Mouse (Mus musculus): ENCODE results near the gene Efcab5. TPM values are rescaled to one million over a fixed set of nuclear protein-coding genes. Genes with fewer than 3 reads are reported as not detected.
"Not testable (repeated sequence)": the region's sequence is repeated elsewhere in the genome, so short reads cannot be mapped to it uniquely, and the experiment has no call there.

Gene Efcab5
- total RNA-seq, 1 experiment from 2014 or later, result 1.2 TPM

DNA sequence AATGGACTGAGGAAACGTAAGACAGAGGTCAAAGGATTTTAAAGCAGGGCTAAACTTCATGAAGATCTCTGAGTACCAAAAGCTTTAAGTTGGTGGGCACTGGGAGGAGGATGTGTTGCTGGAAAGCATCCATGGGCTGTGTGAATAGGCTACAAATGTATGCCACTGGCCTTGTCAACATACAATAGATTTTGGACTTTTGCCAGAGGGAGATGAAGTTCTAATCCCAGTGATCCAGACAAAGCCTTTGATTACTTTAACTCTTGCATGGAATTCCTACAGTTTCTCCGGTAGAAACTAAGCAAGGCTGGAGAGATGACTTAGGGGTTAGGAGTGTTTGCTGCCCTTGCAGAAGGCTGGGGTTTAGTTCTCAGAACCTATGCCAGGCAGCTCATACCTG is 6.2 kb downstream of the Efcab5 start:
- no peak for ATAC-seq (replicated peaks in 1 of 2; ENCODE audit: insufficient read depth in 1 of 2, low FRiP score in 2 of 2, low TSS enrichment in 1 of 2, low read depth in 1 of 2, poor library complexity in 2 of 2, severe bottlenecking in 2 of 2)

DNA sequence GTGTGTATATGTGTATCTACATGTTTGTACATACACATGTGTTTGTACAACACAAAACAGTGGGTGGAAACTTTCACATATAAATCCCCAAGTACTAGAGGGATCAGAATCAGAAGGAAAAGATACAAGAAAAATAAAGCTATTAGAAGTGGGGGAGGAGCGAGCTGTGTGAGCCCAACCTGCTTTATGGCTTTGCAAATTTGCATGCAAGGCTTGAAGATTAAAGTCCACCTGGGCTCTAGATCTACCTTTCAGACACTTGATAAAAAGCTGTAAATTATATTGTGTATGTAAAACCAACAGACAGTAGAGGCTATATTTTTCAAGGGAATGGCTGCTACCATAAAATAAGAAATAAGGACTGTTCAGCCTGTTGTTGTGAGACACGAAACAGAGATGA is 6.7 kb downstream of the Efcab5 start:
- ATAC-seq (replicated peaks in 1 of 2; ENCODE audit: insufficient read depth in 1 of 2, low FRiP score in 2 of 2, low TSS enrichment in 1 of 2, low read depth in 1 of 2, poor library complexity in 2 of 2, severe bottlenecking in 2 of 2), result no peak

DNA sequence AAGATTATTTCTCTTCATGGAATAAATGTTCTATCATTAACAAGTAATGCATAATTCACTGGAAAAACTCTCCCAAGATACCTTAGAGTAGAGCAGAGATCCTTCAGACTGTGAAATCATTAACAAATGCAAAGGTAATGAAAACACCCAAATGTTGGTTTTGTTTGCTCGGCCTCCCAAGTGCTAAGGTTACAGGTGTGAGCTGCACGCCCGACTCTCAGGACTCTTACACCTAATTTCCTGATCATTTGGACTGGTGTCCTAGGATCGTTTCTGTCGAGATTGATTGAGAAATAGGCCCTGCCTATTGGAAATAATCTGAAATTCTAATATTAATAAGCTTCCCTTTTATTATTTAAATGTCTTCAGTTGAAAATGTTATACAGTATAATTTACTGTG is 7.2 kb downstream of the Efcab5 start:
- no peak for ATAC-seq (replicated peaks in 1 of 2; ENCODE audit: insufficient read depth in 1 of 2, low FRiP score in 2 of 2, low TSS enrichment in 1 of 2, low read depth in 1 of 2, poor library complexity in 2 of 2, severe bottlenecking in 2 of 2)

DNA sequence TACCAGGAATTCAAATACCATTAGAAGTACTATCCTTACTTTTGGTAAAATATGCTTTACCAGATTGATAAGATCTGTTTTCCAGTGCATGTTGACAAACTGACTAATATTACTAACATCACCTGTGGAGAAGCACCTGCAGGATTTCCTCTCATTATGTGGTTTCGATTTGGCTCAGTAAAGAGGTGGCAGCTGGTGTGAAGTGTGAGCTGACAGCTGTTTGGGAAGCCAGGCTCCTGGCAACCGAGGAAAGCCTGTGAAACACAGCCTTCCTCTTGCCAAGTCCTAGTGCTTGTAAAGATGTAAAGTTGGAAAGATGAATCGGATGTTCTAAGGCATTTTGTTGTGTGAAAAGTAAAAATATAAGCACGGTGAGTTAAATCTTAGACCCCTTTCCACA is 7.9 kb downstream of the Efcab5 start:
- no peak for ATAC-seq (replicated peaks in 1 of 2; ENCODE audit: insufficient read depth in 1 of 2, low FRiP score in 2 of 2, low TSS enrichment in 1 of 2, low read depth in 1 of 2, poor library complexity in 2 of 2, severe bottlenecking in 2 of 2)

DNA sequence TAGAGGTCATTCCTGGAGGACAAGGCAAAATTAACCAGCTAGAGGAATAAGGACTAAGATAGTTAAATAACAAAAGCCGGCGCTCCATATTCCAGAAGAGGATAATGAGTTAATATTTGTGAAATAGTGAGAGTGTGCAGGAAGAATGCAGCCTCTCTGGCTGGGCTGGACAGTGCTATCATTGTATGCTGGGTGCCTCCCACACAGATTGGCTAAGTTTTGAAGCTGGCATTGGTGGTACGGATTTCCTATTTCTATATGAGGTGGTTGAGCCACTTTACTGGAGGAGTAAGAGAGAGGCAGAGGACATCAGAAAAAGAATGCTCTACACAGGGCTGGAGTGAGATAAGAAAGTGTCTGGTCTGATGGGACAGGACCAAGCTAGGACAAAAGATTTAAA is 9.0 kb downstream of the Efcab5 start:
- no peak for ATAC-seq (replicated peaks in 1 of 2; ENCODE audit: insufficient read depth in 1 of 2, low FRiP score in 2 of 2, low TSS enrichment in 1 of 2, low read depth in 1 of 2, poor library complexity in 2 of 2, severe bottlenecking in 2 of 2)

DNA sequence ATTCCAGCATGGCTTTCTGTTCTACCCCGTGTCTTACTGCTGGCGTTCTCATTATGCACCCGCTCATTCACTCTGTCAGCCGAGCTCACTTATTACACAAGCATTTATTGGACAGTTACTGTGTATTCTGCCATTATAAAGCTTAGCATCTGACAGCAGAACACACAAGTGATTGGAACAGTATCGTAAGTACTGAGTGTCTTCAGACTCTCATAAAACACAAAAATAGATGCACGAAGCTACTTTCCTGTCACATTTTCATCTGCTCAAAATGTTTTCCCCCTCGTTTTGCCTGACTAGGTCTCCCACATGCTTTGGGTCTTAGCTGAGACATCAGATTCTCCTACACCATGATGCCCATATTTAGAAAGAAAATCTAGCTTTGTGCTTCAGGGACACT is 14.2 kb downstream of the Efcab5 start:
- ATAC-seq (replicated peaks in 1 of 2; ENCODE audit: insufficient read depth in 1 of 2, low FRiP score in 2 of 2, low TSS enrichment in 1 of 2, low read depth in 1 of 2, poor library complexity in 2 of 2, severe bottlenecking in 2 of 2), result no peak

DNA sequence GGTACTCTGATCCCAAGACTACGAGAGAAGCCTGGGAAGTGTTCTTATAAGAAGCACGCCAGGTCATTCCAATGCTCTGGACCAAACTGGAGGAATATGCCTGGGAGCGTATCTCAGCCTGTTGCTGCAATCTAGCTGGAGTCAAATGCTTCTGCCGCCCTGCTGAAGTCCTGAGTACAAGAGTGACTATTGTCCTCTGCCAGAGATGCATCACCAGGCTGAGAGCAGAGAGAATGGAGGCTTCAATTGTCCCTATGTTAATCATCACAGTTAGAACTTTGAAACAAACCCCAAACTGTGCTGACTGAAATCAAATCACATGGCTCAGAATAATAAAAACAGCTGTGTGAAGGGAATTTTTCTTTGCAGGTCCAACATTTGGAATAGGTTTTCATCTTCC is 15.0 kb downstream of the Efcab5 start:
- ATAC-seq (replicated peaks in 1 of 2; ENCODE audit: insufficient read depth in 1 of 2, low FRiP score in 2 of 2, low TSS enrichment in 1 of 2, low read depth in 1 of 2, poor library complexity in 2 of 2, severe bottlenecking in 2 of 2), result no peak

DNA sequence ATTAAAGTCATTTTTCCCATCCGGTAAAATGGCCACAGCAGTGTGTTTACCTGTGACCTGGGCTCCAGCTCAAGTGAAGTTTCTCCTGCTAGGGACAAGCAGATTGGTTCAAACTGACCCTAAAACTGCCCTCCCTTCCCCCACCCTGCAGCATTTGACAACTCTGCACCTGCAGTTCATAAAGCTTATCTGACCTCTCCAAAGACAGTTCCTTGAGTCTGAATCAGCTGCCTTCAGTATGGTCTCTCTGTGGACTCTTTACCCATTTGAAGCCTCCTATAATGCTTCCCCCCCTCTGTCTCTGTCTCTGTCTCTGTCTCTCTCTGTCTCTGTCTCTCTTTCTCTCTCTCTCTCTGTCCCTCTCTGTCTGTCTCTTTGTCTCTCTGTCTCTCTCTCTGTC is 28.0 kb downstream of the Efcab5 start:
- ATAC-seq (replicated peaks in 1 of 2; ENCODE audit: insufficient read depth in 1 of 2, low FRiP score in 2 of 2, low TSS enrichment in 1 of 2, low read depth in 1 of 2, poor library complexity in 2 of 2, severe bottlenecking in 2 of 2), result no peak

DNA sequence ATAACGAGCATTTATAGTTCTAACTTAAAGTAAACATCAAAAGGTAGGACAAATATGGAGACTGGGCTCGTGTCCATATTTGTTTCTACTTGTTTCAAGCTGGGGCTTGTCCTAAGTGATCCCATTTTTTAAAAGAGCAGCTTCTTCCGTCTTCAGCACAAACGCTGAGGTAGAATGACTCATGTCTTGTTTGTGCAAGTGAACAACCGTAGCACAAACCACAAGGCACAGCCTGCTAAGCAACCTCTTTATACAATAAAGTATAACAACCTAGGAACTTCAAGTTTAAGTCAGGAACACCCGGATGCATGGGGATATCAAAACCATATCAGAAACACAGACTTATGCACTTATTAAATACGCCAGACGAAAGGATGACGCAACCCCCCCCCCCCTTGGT is 28.4 kb downstream of the Efcab5 start:
- no peak for ATAC-seq (replicated peaks in 1 of 2; ENCODE audit: insufficient read depth in 1 of 2, low FRiP score in 2 of 2, low TSS enrichment in 1 of 2, low read depth in 1 of 2, poor library complexity in 2 of 2, severe bottlenecking in 2 of 2)

DNA sequence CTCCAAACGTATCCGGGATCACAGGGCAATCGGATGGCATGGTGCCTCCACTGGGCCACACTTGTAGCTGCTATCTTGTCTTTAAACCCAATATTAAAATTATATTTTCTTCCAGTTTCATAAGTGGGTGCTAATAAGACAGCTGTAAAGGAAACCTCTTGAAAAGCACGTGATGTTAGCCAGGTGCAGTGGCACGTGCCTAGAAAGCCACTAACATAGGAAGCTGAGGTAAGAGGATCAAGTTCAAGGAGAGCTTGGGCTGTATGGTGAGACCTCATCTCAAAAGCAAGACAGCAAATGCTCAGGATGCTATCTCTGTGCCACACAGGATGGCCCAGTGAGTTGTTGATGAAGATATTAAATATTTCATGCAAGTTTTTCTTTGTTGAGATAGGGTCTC is 34.6 kb downstream of the Efcab5 start:
- ATAC-seq (replicated peaks in 1 of 2; ENCODE audit: insufficient read depth in 1 of 2, low FRiP score in 2 of 2, low TSS enrichment in 1 of 2, low read depth in 1 of 2, poor library complexity in 2 of 2, severe bottlenecking in 2 of 2), result no peak

DNA sequence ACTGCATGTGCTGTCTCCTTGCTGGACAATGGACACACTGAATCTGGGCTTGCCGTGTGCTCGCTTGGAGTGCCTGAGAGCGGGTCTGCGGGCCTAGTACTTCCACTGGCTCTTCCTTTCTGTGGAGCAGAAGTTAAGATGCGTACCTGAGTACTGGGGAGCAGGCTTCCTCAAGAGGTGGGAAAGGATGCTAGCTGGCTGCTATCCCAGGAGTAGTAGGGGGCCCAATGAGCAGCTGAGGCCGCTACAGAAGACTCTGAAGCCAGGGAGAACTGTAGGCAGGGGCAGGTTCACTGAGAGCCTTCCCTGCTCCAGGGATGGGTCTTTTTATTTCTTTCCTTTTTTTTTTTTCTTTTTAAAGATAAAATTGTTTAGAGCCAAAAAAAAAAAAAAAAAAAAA is 38.0 kb downstream of the Efcab5 start:
- ATAC-seq (replicated peaks in 1 of 2; ENCODE audit: insufficient read depth in 1 of 2, low FRiP score in 2 of 2, low TSS enrichment in 1 of 2, low read depth in 1 of 2, poor library complexity in 2 of 2, severe bottlenecking in 2 of 2), result no peak

DNA sequence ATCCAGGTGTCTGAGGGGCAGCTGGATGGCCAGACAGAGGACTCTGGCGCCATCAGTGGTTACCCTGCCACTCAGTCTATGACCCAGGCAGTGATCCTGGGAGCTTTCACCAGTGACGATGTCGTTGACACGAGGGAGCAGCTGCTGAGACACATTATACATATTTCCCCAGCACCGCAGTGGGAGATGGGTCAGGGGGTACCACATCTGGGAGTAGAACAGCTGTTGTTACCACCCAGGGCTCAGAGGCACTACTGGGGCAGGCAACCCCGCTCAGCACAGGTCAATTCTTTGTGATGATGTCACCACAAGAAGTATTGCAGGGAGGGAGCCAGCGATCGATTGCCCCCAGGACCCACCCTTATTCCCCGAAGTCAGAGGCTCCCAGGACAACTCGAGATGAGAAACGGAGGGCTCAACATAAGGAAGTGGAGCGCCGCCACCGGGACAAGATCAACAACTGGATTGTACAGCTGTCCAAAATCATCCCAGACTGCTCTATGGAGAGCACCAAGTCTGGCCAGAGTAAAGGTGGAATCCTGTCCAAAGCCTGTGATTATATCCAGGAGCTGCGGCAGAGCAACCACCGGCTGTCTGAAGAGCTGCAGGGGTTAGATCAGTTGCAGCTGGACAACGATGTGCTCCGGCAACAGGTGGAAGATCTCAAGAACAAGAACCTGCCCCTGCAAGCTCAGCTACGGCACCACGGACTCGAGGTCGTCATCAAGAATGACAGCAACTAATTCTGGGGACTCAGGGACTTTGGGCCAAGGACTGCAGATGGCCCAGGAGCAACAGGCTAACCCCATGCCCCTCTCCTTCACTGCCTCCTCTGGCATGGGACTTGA is 38.8 kb downstream of the Efcab5 start:
- ATAC-seq (replicated peaks in 1 of 2; ENCODE audit: insufficient read depth in 1 of 2, low FRiP score in 2 of 2, low TSS enrichment in 1 of 2, low read depth in 1 of 2, poor library complexity in 2 of 2, severe bottlenecking in 2 of 2), result not testable (repeated sequence)

DNA sequence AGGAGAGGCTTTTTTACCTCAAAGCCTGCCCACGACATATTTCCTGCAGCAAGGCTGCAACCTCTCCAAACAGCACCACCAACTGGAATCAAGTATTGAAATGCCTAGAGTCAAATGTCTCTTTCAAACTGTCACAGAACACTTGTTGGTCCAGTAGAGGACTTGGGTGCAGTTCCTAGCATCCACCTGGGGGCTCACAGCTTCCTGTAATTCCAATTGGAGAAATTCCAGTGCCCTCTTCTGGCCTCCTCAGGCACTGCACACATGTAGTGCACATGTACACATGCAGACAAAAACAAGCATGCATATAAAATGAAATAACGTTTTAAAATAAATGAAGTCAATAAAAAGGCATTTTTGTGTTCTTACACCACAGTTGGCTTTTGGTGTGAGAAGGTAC is 40.0 kb downstream of the Efcab5 start:
- ATAC-seq (replicated peaks in 1 of 2; ENCODE audit: insufficient read depth in 1 of 2, low FRiP score in 2 of 2, low TSS enrichment in 1 of 2, low read depth in 1 of 2, poor library complexity in 2 of 2, severe bottlenecking in 2 of 2), result no peak

DNA sequence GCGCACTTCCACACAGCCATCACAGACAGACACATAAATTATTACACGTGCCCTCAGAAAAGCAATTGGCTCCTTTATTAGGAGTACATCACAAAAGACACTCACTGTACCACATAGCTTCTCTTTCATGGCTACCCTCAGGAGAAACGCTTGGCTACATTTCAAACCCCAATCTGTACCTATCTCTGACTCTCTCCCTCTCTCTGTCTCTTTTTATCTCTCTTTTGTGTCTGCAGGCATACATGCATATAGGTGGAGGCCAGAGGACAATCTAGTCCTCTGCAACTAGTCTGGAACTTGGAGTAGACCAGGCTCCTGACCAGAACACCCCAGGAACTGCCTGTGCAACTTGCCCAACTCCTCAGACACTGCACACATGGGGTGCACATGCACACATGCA is 41.0 kb downstream of the Efcab5 start:
- ATAC-seq (replicated peaks in 1 of 2; ENCODE audit: insufficient read depth in 1 of 2, low FRiP score in 2 of 2, low TSS enrichment in 1 of 2, low read depth in 1 of 2, poor library complexity in 2 of 2, severe bottlenecking in 2 of 2), result no peak

DNA sequence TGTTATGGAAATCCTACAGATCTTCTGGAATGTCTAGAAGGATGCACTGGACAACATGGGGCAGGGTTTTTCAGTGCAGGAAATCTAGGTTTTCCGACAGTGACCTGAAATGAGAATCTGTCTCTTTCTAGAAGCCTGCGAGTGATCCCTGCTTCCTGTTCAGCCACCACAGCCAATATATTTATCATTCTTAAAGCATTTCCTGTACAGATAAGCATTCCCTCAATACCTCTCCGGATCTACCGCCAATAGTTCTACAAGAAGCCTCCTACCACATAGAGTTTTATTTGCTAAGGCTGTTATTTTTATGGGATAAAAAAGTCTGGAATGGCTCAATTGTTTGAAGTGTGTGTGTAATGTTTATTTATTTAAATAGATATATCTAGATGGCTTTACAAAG is 43.3 kb downstream of the Efcab5 start:
- ATAC-seq (replicated peaks in 1 of 2; ENCODE audit: insufficient read depth in 1 of 2, low FRiP score in 2 of 2, low TSS enrichment in 1 of 2, low read depth in 1 of 2, poor library complexity in 2 of 2, severe bottlenecking in 2 of 2), result no peak

DNA sequence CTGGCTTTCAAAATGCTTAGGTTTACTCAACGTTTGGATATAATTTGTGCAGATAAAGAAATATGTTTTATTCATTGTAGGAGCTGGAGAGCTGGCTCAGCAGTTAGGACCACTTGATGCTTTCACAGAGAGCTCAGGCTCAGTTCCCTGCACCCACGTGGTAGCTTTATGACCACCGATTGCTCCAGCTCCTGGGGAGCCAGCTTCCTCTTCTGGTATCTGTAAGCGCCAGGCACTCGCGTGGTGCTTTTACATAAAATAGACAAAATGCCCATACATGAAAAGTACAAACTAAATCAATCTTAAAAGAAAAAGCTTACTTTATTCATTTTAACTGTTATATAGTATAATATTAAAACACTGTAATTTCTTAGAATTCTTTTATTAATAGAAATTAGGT is 46.8 kb downstream of the Efcab5 start:
- ATAC-seq (replicated peaks in 1 of 2; ENCODE audit: insufficient read depth in 1 of 2, low FRiP score in 2 of 2, low TSS enrichment in 1 of 2, low read depth in 1 of 2, poor library complexity in 2 of 2, severe bottlenecking in 2 of 2), result peak; percentile 74 to 94

DNA sequence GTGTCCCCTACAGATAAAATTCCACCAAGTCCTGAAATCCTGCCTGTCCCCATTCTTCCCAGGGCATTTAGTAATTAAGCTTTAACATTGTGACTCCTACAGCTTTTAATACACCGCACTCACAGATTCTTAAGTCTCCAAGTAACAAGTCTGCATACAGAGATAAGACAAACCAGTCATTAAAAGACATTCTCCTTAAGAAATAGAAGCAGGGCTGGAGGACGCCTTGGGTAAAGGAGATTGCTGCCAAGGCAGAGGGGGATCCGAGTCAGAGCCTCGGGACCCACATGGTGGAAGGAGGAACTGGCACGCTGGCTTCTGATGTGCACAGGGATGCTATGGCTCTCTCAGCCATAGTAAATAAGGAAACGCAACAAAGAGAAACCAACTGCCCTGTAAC is 48.8 kb downstream of the Efcab5 start:
- ATAC-seq (replicated peaks in 1 of 2; ENCODE audit: insufficient read depth in 1 of 2, low FRiP score in 2 of 2, low TSS enrichment in 1 of 2, low read depth in 1 of 2, poor library complexity in 2 of 2, severe bottlenecking in 2 of 2), result no peak

DNA sequence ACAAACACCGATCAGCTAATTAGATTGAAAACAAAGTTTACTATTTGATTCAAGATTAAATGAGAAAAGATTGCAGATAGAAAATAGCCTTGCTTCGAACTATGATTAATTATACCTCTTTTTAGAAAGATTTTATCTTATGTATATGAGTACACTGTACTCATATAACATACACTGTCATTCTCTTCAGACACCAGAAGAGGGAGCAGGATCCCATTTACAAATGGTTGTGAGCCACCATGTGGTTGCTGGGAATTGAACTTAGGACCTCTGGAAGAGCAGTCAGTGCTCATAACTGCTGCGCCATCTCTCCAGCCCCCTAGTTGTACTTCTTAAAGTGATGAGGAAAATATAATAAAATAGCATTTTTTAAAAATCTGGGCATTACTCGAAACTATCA is 55.3 kb downstream of the Efcab5 start:
- ATAC-seq (replicated peaks in 1 of 2; ENCODE audit: insufficient read depth in 1 of 2, low FRiP score in 2 of 2, low TSS enrichment in 1 of 2, low read depth in 1 of 2, poor library complexity in 2 of 2, severe bottlenecking in 2 of 2), result no peak

DNA sequence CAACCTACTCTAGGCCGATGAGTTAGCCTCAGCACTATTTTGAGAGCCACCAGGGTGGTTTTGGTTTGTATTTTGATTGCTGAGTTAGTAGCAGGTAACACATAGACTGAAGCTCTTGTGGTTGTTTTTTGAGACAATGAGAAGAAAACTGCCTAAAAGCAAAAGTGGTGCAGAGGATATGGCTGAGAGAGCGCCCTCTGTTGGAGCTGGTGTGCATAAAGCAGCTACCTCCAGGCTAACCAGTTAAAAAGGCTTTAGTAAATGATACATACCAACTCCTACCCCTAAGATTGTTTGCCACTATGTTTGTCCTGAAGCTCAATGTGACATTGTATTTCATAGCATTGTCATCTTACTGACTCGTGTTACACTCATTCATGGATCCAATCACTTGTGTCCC is 56.2 kb downstream of the Efcab5 start:
- no peak; a peak in 1 of 4 replicates for ATAC-seq (replicated peaks in 1 of 2; ENCODE audit: insufficient read depth in 1 of 2, low FRiP score in 2 of 2, low TSS enrichment in 1 of 2, low read depth in 1 of 2, poor library complexity in 2 of 2, severe bottlenecking in 2 of 2)

Measured in hematopoietic stem cell, adult 5-6 weeks (primary cell).